ENCODE assay signal across 8 mouse cellular contexts in genomic region chr3:122246986-122247767, GRCm38 (mm10). TPM values are rescaled to one million over a fixed set of nuclear protein-coding genes. Genes with fewer than 3 reads are reported as not detected.
A peak's percentile ranks its signal among the peaks of the same experiment; 100 is the strongest.
DNase-seq lines count a peak whose midpoint lies in the region; TF ChIP-seq lines count a peak whose summit lies in the region.

No protein-coding gene starts in this region.

- peak overlapping the region; percentile 89 for H3K9ac ChIP-seq in MEL (ENCODE audit: control insufficient read depth, low read depth, low read length, poor library complexity, severe bottlenecking)

- TF ChIP-seq RAD21 in MEL (IDR thresholded peaks at IDR 0.05; ENCODE audit: low read depth, low read length) = no peak

- no peaks in the 10 kb centered on the region for H3K9me3 ChIP-seq in MEL (replicated peaks; ENCODE audit: insufficient read depth, low read length)
- H3K9me3 ChIP-seq in forebrain, embryonic 10.5 days = no peaks in the 10 kb centered on the region

- DNase-seq in 416B (ENCODE audit: low read depth) (peak; percentile 61), MEL (ENCODE audit: low read depth, low spot score) (peak; percentile 73)
- no peak for DNase-seq in forebrain, embryonic 10.5 days (ENCODE audit: extremely low spot score, low spot score)
- DNase-seq in kidney, postnatal 14 days = peak; percentile 48
- DNase-seq in right cerebral cortex, adult 2 months (ENCODE audit: low spot score in 2 of 2) = no peak
- DNase-seq in left cerebral cortex, adult 18-20 months (ENCODE audit: low spot score in 2 of 2) = no peak
- DNase-seq in gastrocnemius, adult 18-20 months (ENCODE audit: low spot score) = no peak

- H3K27ac ChIP-seq in MEL (ENCODE audit: control insufficient read depth, low read depth, low read length) = peak overlapping the region; percentile 70
- no peak overlapping the region; the same call in 1 of the 2 replicates for H3K27ac ChIP-seq in forebrain, embryonic 10.5 days

- TF ChIP-seq EP300 in MEL (IDR thresholded peaks at IDR 0.05; ENCODE audit: low read depth in 1 of 2, low read length in 2 of 2) = peak; percentile 62 to 70

- H3K27me3 ChIP-seq in MEL (ENCODE audit: control insufficient read depth in 1 of 2, insufficient read depth in 2 of 2, low read length in 2 of 2) (no peaks in the 10 kb centered on the region), myocyte (ENCODE audit: control insufficient read depth, insufficient read depth, insufficient read length) (no peaks in the 10 kb centered on the region)
- no peaks in the 10 kb centered on the region for H3K27me3 ChIP-seq in forebrain, embryonic 10.5 days (ENCODE audit: poor library complexity, severe bottlenecking)

- H3K79me2 ChIP-seq in MEL (ENCODE audit: control insufficient read depth, insufficient read depth, low read length, poor library complexity) (peaks cover 58% of the 10 kb centered on the region), myocyte (ENCODE audit: control insufficient read depth, insufficient read depth) (peaks cover 50% of the 10 kb centered on the region)

- H3K36me3 ChIP-seq in MEL (ENCODE audit: control insufficient read depth in 1 of 2, insufficient read depth in 2 of 2, low read length in 2 of 2) = peaks cover 6 to 44% of the 10 kb centered on the region in 2 experiments
- peaks cover 6% of the 10 kb centered on the region; the same call in 1 of the 2 replicates for H3K36me3 ChIP-seq in forebrain, embryonic 10.5 days (replicated peaks)
- no peaks in the 10 kb centered on the region for H3K36me3 ChIP-seq in myocyte (ENCODE audit: control insufficient read depth, insufficient read depth)

- 73% methylated on average over 12 of the region's 12 CpGs for WGBS in forebrain, embryonic 10.5 days

- no peak overlapping the region for H3ac ChIP-seq in myocyte (ENCODE audit: control insufficient read depth, insufficient read length)

- TF ChIP-seq POLR2A in MEL (IDR thresholded peaks at IDR 0.05; ENCODE audit: control insufficient read depth in 1 of 2, insufficient read depth in 1 of 2, low read depth in 1 of 2, low read length in 2 of 2, poor library complexity in 1 of 2) (no peak; a peak in 1 of 4 replicates), myocyte (IDR thresholded peaks at IDR 0.05; ENCODE audit: insufficient read length, low read depth) (no peak)

- TF ChIP-seq CTCF in MEL (IDR thresholded peaks at IDR 0.05 in 2 of 3, conservative IDR thresholded peaks at IDR 0.05 in 1 of 3; ENCODE audit: control insufficient read depth in 1 of 3, insufficient read depth in 1 of 3, low read depth in 2 of 3, low read length in 3 of 3, poor library complexity in 1 of 3, severe bottlenecking in 1 of 3) = no peak

- peak overlapping the region; percentile 79 to 99 for H3K4me3 ChIP-seq in MEL (ENCODE audit: control insufficient read depth in 1 of 2, insufficient read depth in 1 of 2, low read depth in 2 of 2, low read length in 2 of 2)
- H3K4me3 ChIP-seq in forebrain, embryonic 10.5 days = peak overlapping the region; percentile 95
- H3K4me3 ChIP-seq in myocyte = peak overlapping the region; percentile 37

- H3K4me2 ChIP-seq in myocyte (ENCODE audit: low read depth) = peak overlapping the region; percentile 75

- H3K4me1 ChIP-seq in MEL (ENCODE audit: control insufficient read depth in 1 of 2, insufficient read depth in 2 of 2, low read length in 2 of 2) = peaks cover 12 to 30% of the 10 kb centered on the region in 2 experiments
- H3K4me1 ChIP-seq in forebrain, embryonic 10.5 days = peaks cover 46% of the 10 kb centered on the region

TF ChIP-seq in MEL, 35 proteins besides CTCF, POLR2A, EP300 and RAD21:
- TF ChIP-seq CHD1 (IDR thresholded peaks at IDR 0.05; ENCODE audit: low read depth, low read length) (peak; percentile 70; the same call in 1 of the 2 replicates), SIN3A (IDR thresholded peaks at IDR 0.05; ENCODE audit: low read length) (peak; percentile 85), TAL1 (IDR thresholded peaks at IDR 0.05; ENCODE audit: low read length) (peak; percentile 75), CHD2 (IDR thresholded peaks at IDR 0.05; ENCODE audit: low read length) (no peak), MXI1 (IDR thresholded peaks at IDR 0.05; ENCODE audit: low read depth, low read length) (peak; percentile 62; the same call in 1 of the 2 replicates), ETS1 (IDR thresholded peaks at IDR 0.05; ENCODE audit: low read depth, low read length) (peak; percentile 39; the same call in 1 of the 2 replicates), POLR2AphosphoS5 (IDR thresholded peaks at IDR 0.05; ENCODE audit: borderline replicate concordance, low read depth, low read length) (no peak), ZMIZ1 (IDR thresholded peaks at IDR 0.05; ENCODE audit: low read depth, low read length) (no peak), GATA1 (IDR thresholded peaks at IDR 0.05; ENCODE audit: low read depth, low read length) (peak; percentile 73), TCF12 (IDR thresholded peaks at IDR 0.05; ENCODE audit: low read depth, low read length) (peak; percentile 69), TBP (IDR thresholded peaks at IDR 0.05; ENCODE audit: low read depth, low read length) (0 out of 2 replicates have a peak, but pooled peaks have one; percentile 4)

TF ChIP-seq in myocyte, 11 proteins besides CTCF, POLR2A, EP300 and RAD21:
- TF ChIP-seq TCF12 (IDR thresholded peaks at IDR 0.05; ENCODE audit: insufficient read depth, poor library complexity, severe bottlenecking) (no peak), MYOG (IDR thresholded peaks at IDR 0.05; ENCODE audit: control insufficient read depth in 1 of 3, insufficient read depth in 1 of 3, insufficient read length in 2 of 3, low read depth in 2 of 3) (no peak)

RNA-seq across cellular contexts. Expression of gene Gclm, which starts 1.8 kb away (rescaled TPM):
- 121 and 123 TPM in 2 replicates for total RNA-seq in MEL (2012; rRNA removed)
- polyA plus RNA-seq in MEL (2012; ENCODE audit: insufficient read depth in 1 of 2, insufficient read length in 2 of 2, low read depth in 1 of 2, low replicate concordance in 2 of 2, missing spikeins in 1 of 2) (100 to 1,000 TPM; 174 to 334 TPM), myocyte (2012; fragmentation: generic; extraction: Trizol) (23.2 TPM)
- 42.8 and 45.1 TPM in 2 replicates for polyA plus RNA-seq in forebrain, embryonic 10.5 days (2016; fragmentation: Nextera tagmentation; extraction: Ambion mirVana)
- 10 to 100 TPM; 61.1 to 70.6 TPM for total RNA-seq in left cerebral cortex, adult 18-20 months (2021)
- 10 to 100 TPM; 24.6 to 31.9 TPM for total RNA-seq in gastrocnemius, adult 18-20 months (2021)

RNA-seq across cellular contexts. Expression of gene Dnttip2, which starts 27.0 kb away (rescaled TPM):
- total RNA-seq in MEL (2012; rRNA removed) = 70.6 and 84.4 TPM in 2 replicates
- polyA plus RNA-seq in MEL (2012; ENCODE audit: insufficient read depth in 1 of 2, insufficient read length in 2 of 2, low read depth in 1 of 2, low replicate concordance in 2 of 2, missing spikeins in 1 of 2) (10 to 100 TPM in 1 of 2 experiments, not detected in 1; 90.5 TPM), myocyte (2012; fragmentation: generic; extraction: Trizol) (18.5 TPM)
- 96.1 and 101 TPM in 2 replicates for polyA plus RNA-seq in forebrain, embryonic 10.5 days (2016; fragmentation: Nextera tagmentation; extraction: Ambion mirVana)
- total RNA-seq in left cerebral cortex, adult 18-20 months (2021) = 10 to 100 TPM; 30.1 to 32.1 TPM
- 10 to 100 TPM; 27.2 to 28.4 TPM for total RNA-seq in gastrocnemius, adult 18-20 months (2021)

RNA-seq across cellular contexts. Expression of gene Bcar3, which starts 46.8 kb away (rescaled TPM):
- not detected in 2 replicates for total RNA-seq in MEL (2012; rRNA removed)
- not detected for polyA plus RNA-seq in MEL (2012; ENCODE audit: insufficient read depth in 1 of 2, insufficient read length in 2 of 2, low read depth in 1 of 2, low replicate concordance in 2 of 2, missing spikeins in 1 of 2)
- polyA plus RNA-seq in forebrain, embryonic 10.5 days (2016; fragmentation: Nextera tagmentation; extraction: Ambion mirVana) = 15.7 and 16.2 TPM in 2 replicates
- 21.4 TPM for polyA plus RNA-seq in myocyte (2012; fragmentation: generic; extraction: Trizol)
- total RNA-seq in left cerebral cortex, adult 18-20 months (2021) = 10 to 100 TPM; 13.2 to 18.8 TPM
- total RNA-seq in gastrocnemius, adult 18-20 months (2021) = 1 to 10 TPM; 3.0 to 8.3 TPM

Comparison
In these comparisons a context has a peak if more than half of its experiments do, and no peak if none do; other contexts are left out.
1. DNase-seq: peak in 416B (single experiment), MEL (single experiment) and kidney, postnatal 14 days (single experiment); none in forebrain, embryonic 10.5 days (single experiment), right cerebral cortex, adult 2 months (0 of 2), left cerebral cortex, adult 18-20 months (0 of 2) and gastrocnemius, adult 18-20 months (single experiment).
2. H3K4me3 ChIP-seq: peak in every context shown above with its lines; median percentile 95 in forebrain, embryonic 10.5 days; 89 in MEL; 37 in myocyte.